Mouse (Mus musculus) ES-CJ7 (cell line): ENCODE measurements around the gene 2410131K14Rik.

Experiments
- DNase-seq: peaks from one replicate; pipeline ENCODE4 v3.0.0; 2011; ENCODE audit warnings: low read depth, low spot score

2410131K14Rik gene

GRCm38 (mm10) chr5:118304970-118305618 lies 60.1 kb downstream of the 2410131K14Rik start:
- DNase-seq = no peak

GRCm38 (mm10) chr5:118310389-118310788 lies 65.4 kb downstream of the 2410131K14Rik start:
- DNase-seq = no peak

DNA sequence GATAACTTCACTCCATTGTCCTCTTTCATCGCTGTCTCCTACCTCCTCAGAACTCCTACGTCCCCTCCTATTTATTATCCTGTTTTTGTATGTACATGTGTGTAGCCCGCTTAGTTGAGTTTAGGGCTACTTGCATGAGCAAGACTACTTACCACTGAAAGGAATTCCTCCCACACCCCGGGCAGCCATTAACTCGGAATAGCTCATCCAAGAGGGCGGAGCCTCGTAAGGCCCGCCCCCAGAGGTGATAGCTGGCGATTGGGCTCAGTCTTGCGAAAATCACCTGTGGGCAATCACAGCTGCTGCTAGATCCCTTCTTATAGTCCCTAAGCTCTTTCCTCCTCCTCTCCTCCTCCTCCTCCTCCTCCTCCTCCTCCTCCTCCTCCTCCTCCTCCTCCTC lies 66.2 kb downstream of the 2410131K14Rik start:
- DNase-seq = peak; percentile 78

DNA sequence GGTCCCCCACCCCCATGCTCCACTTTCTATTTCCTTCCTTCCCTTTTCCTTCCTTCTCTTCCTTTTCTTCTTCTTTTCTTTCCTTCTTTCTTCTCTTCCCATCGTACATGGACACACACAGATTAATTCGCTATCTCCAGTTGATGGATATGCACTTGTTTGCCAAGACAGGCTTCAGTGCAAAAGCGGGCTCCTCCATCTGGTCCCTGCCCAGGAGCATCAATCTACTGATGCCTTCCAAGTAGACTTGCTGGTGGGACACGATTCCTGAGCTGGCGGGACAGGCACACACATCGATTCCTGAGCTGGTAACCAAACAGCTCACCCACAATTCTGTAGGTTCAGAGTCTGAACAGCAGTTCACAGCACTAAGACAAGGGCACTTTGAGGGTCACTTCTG lies 68.7 kb downstream of the 2410131K14Rik start:
- no peak for DNase-seq
